In the genomic region with DNA sequence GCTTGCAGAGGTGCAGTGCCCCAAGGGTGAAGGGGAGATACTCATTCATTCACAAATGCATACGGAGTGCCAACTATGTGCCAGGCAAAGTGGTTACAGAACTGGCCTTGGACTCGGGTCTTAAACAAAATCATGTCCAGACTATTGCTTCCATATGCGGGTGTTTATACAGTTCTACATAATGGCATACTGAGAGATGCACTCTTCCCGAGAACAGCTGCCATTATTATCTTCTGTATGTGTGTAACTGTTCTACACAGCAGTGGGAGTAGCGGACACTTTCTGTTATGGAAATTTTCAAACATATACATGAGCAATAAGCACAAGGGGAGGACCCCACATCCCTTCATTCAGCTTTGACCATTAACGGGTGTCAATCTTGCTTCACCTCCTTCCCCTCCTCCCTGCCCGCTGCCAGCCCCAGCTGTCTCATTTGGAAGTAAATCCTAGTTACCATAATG, we compare ENCODE assay signal across 16 mouse cellular contexts.
DNase-seq lines count a peak whose midpoint lies in the region; ATAC-seq and TF ChIP-seq lines count a peak whose summit lies in the region.
"Had no signal": no experiment of that assay in that cellular context is flagged by ENCODE, and none has a peak within 500 bp of the region (broad histone marks: within the 10 kb centered on the region; RNA-seq: fewer than 3 reads in every experiment).

No protein-coding gene starts in this region.

- TF ChIP-seq EP300 in lung, postnatal 0 days (IDR thresholded peaks at IDR 0.05) = no peak

- no peak for TF ChIP-seq POLR2A in brain, embryonic 14.5 days (IDR thresholded peaks at IDR 0.05; ENCODE audit: borderline replicate concordance, extremely low read depth, insufficient read depth, insufficient read length, poor library complexity, severe bottlenecking)

- no peak overlapping the region for H3K4me2 ChIP-seq in forebrain, embryonic 13.5 days
- H3K4me2 ChIP-seq in forebrain, embryonic 11.5 days (ENCODE audit: low read depth, low read length, severe bottlenecking) = no peak overlapping the region
- H3K4me2 ChIP-seq in lung, postnatal 0 days (replicated peaks; ENCODE audit: low read depth, low read length) = no peak overlapping the region
- no peak overlapping the region for H3K4me2 ChIP-seq in hindbrain, postnatal 0 days (ENCODE audit: low read depth, low read length)
- H3K4me2 ChIP-seq: embryonic facial prominence, embryonic 12.5 days had no signal

- no peaks in the 10 kb centered on the region for H3K9me3 ChIP-seq in forebrain, embryonic 13.5 days (replicated peaks)
- no peaks in the 10 kb centered on the region for H3K9me3 ChIP-seq in forebrain, embryonic 11.5 days (ENCODE audit: control insufficient read depth, low read length)
- no peaks in the 10 kb centered on the region for H3K9me3 ChIP-seq in lung, postnatal 0 days (ENCODE audit: low read length)
- H3K9me3 ChIP-seq in hindbrain, postnatal 0 days (ENCODE audit: low read length) = no peaks in the 10 kb centered on the region
- H3K9me3 ChIP-seq: embryonic facial prominence, embryonic 12.5 days had no signal

- DNase-seq in forebrain, embryonic 11.5 days (ENCODE audit: low spot score) = no peak
- DNase-seq in lung, postnatal 0 days (ENCODE audit: low spot score) = peak; percentile 24
- no peak for DNase-seq in lung, postnatal 14 days
- DNase-seq in brain, embryonic 14.5 days (ENCODE audit: low read depth) = peak; percentile 68
- no peak for DNase-seq in hindbrain, postnatal 0 days (ENCODE audit: low spot score)
- no peak for DNase-seq in spleen, postnatal 36 days (ENCODE audit: low spot score in 2 of 2)
- no peak for DNase-seq in left cerebral cortex, adult 8-10 months (ENCODE audit: low spot score in 2 of 2)
- DNase-seq: B cell, adult 2 months; cerebellum, postnatal 25 days; gastrocnemius, postnatal 14 days; heart, postnatal 10 days; kidney, adult 11 months; kidney, postnatal 14 days; right cerebral cortex, postnatal 25 days had no signal

- H3K27me3 ChIP-seq in forebrain, embryonic 13.5 days = no peaks in the 10 kb centered on the region
- no peaks in the 10 kb centered on the region for H3K27me3 ChIP-seq in forebrain, embryonic 11.5 days (ENCODE audit: control insufficient read depth, insufficient read depth, low read length)
- H3K27me3 ChIP-seq in lung, postnatal 0 days (replicated peaks; ENCODE audit: insufficient read depth, low read length) = no peaks in the 10 kb centered on the region
- H3K27me3 ChIP-seq in hindbrain, postnatal 0 days (ENCODE audit: insufficient read depth, low read length) = no peaks in the 10 kb centered on the region
- H3K27me3 ChIP-seq: embryonic facial prominence, embryonic 12.5 days had no signal

- no peak overlapping the region for H3K9ac ChIP-seq in forebrain, embryonic 13.5 days
- H3K9ac ChIP-seq in forebrain, embryonic 11.5 days (ENCODE audit: low read length) = no peak overlapping the region
- H3K9ac ChIP-seq in lung, postnatal 0 days (replicated peaks; ENCODE audit: low read depth) = no peak overlapping the region
- H3K9ac ChIP-seq in hindbrain, postnatal 0 days (replicated peaks; ENCODE audit: low read length) = no peak overlapping the region
- H3K9ac ChIP-seq: embryonic facial prominence, embryonic 12.5 days had no signal

- peak overlapping the region; percentile 68 for H3K27ac ChIP-seq in forebrain, embryonic 13.5 days
- no peak overlapping the region for H3K27ac ChIP-seq in forebrain, embryonic 11.5 days (ENCODE audit: low read depth, low read length)
- H3K27ac ChIP-seq in lung, postnatal 0 days (ENCODE audit: low read length) = no peak overlapping the region
- no peak overlapping the region; the same call in 1 of the 2 replicates for H3K27ac ChIP-seq in hindbrain, postnatal 0 days
- H3K27ac ChIP-seq: embryonic facial prominence, embryonic 12.5 days had no signal

- peaks cover 19% of the 10 kb centered on the region for H3K4me1 ChIP-seq in forebrain, embryonic 13.5 days
- H3K4me1 ChIP-seq in forebrain, embryonic 11.5 days (replicated peaks; ENCODE audit: control insufficient read depth, insufficient read depth, low read length) = no peaks in the 10 kb centered on the region; the same call in 1 of the 2 replicates
- no peaks in the 10 kb centered on the region for H3K4me1 ChIP-seq in lung, postnatal 0 days (ENCODE audit: insufficient read depth, low read depth, low read length)
- peaks cover 8% of the 10 kb centered on the region; the same call in 1 of the 2 replicates for H3K4me1 ChIP-seq in hindbrain, postnatal 0 days (ENCODE audit: insufficient read depth, low read length)

- no peak for TF ChIP-seq CTCF in lung, postnatal 0 days (IDR thresholded peaks at IDR 0.05)
- TF ChIP-seq CTCF in brain, embryonic 14.5 days (IDR thresholded peaks at IDR 0.05; ENCODE audit: borderline replicate concordance, extremely low read depth, insufficient read depth, insufficient read length) = no peak
- no peak for TF ChIP-seq CTCF in hindbrain, postnatal 0 days (IDR thresholded peaks at IDR 0.05; ENCODE audit: low read depth)

- no peak overlapping the region for H3K4me3 ChIP-seq in forebrain, embryonic 13.5 days
- no peak overlapping the region for H3K4me3 ChIP-seq in forebrain, embryonic 11.5 days (ENCODE audit: low read depth, low read length)
- H3K4me3 ChIP-seq in lung, postnatal 0 days (ENCODE audit: low read depth, low read length) = no peak overlapping the region
- H3K4me3 ChIP-seq in hindbrain, postnatal 0 days (ENCODE audit: low read length) = no peak overlapping the region
- H3K4me3 ChIP-seq: embryonic facial prominence, embryonic 12.5 days had no signal

- peaks cover 43% of the 10 kb centered on the region for H3K36me3 ChIP-seq in forebrain, embryonic 13.5 days (ENCODE audit: poor library complexity, severe bottlenecking)
- H3K36me3 ChIP-seq in forebrain, embryonic 11.5 days (ENCODE audit: control insufficient read depth, insufficient read depth, low read length) = no peaks in the 10 kb centered on the region; the same call in 1 of the 2 replicates
- peaks cover 17% of the 10 kb centered on the region; the same call in 1 of the 2 replicates for H3K36me3 ChIP-seq in lung, postnatal 0 days (ENCODE audit: insufficient read depth, low read length)
- no peaks in the 10 kb centered on the region for H3K36me3 ChIP-seq in hindbrain, postnatal 0 days (ENCODE audit: insufficient read depth, low read length)

- WGBS in forebrain, embryonic 13.5 days = 58% methylated on average over 7 of the region's 7 CpGs
- WGBS in forebrain, embryonic 11.5 days = 79% methylated on average over 7 of the region's 7 CpGs
- 66% methylated on average over 7 of the region's 7 CpGs for WGBS in lung, postnatal 0 days
- 35% methylated on average over 7 of the region's 7 CpGs for WGBS in hindbrain, postnatal 0 days

- peak; percentile 69 for ATAC-seq in forebrain, embryonic 13.5 days
- ATAC-seq in forebrain, embryonic 11.5 days (replicated peaks; ENCODE audit: low FRiP score) = no peak; the same call in 1 of the 2 replicates
- ATAC-seq in lung, postnatal 0 days = peak; percentile 59; the same call in 1 of the 2 replicates
- ATAC-seq in hindbrain, postnatal 0 days = peak; percentile 40; the same call in 1 of the 2 replicates

Comparison
In these comparisons a context has a peak if more than half of its experiments do, and no peak if none do; other contexts are left out.
1. DNase-seq: peak in lung, postnatal 0 days (single experiment) and brain, embryonic 14.5 days (single experiment); none in forebrain, embryonic 11.5 days (single experiment), lung, postnatal 14 days (single experiment), hindbrain, postnatal 0 days (single experiment), spleen, postnatal 36 days (0 of 2) and left cerebral cortex, adult 8-10 months (0 of 2).